Mouse (Mus musculus) limb, embryonic 10.5 days (tissue): ENCODE measurements around the gene 1700018F24Rik. TPM values are rescaled to one million over a fixed set of nuclear protein-coding genes. Genes with fewer than 3 reads are reported as not detected.
"Not testable (repeated sequence)": the region's sequence is repeated elsewhere in the genome, so short reads cannot be mapped to it uniquely, and the experiment has no call there.

ENCODE experiments used
- DNase-seq: peaks from one replicate; pipeline ENCODE4 v3.0.0-alpha.2; 2017; ENCODE audit warnings: low spot score
- H3K27ac ChIP-seq: fragments of 300-500 bp; sonication (generic); 2 replicates; pipeline ENCODE4 v1.5.1; 2016; ENCODE audit warnings: mild to moderate bottlenecking
- H3K27me3 ChIP-seq: fragments of 300-500 bp; sonication (generic); 2 replicates; pipeline ENCODE4 v1.6.1; 2016; ENCODE audit warnings: low read depth, mild to moderate bottlenecking; ENCODE audit not compliant: poor library complexity, severe bottlenecking
- H3K36me3 ChIP-seq: fragments of 300-500 bp; sonication (generic); 2 replicates; pipeline ENCODE4 v1.6.1; 2016; ENCODE audit warnings: mild to moderate bottlenecking, moderate library complexity
- H3K4me1 ChIP-seq: fragments of 300-500 bp; sonication (generic); 2 replicates; pipeline ENCODE4 v1.6.1; 2016
- H3K4me3 ChIP-seq: fragments of 300-500 bp; sonication (generic); 2 replicates; pipeline ENCODE4 v1.5.1; 2016; ENCODE audit warnings: mild to moderate bottlenecking, moderate library complexity
- H3K9me3 ChIP-seq: fragments of 300-500 bp; sonication (generic); replicated peaks from 2 replicates; pipeline ENCODE4 v1.6.1; 2016; ENCODE audit warnings: mild to moderate bottlenecking
- WGBS: fragments of 180-500 bp; shearing (Covaris S2); methylation state at CpG from one replicate; pipeline ENCODE4 v1.1.7; 2016; 5-methylcytosine and 5-hydroxymethylcytosine counted together
- polyA plus RNA-seq: library from polyadenylated mRNA; unstranded; fragments of >200 nt; fragmentation: Nextera tagmentation; extraction: Ambion mirVana; gene quantifications from 2 replicates; pipeline ENCODE4 v1.2.1, GENCODE M21; 2016

Gene 1700018F24Rik
- polyA plus RNA-seq, 1 experiment from 2014 or later, result not detected

GRCm38 (mm10) chr5:145057907-145058306, 15.1 kb downstream of the 1700018F24Rik start:
- Histone ChIP-seq H3K9me3 (no peaks in the 10 kb centered on the region), H3K27ac (no peak overlapping the region), H3K36me3 (no peaks in the 10 kb centered on the region), H3K27me3 (no peaks in the 10 kb centered on the region), H3K4me3 (no peak overlapping the region), H3K4me1 (no peaks in the 10 kb centered on the region)
- WGBS, result 87% methylated on average over 8 of the region's 8 CpGs
- no peak for DNase-seq

- WGBS, result 90% methylated on average over 7 of the region's 7 CpGs
Observed at GRCm38 (mm10) chr5:145058722-145059121, 15.9 kb downstream of the 1700018F24Rik start.

GRCm38 (mm10) chr5:145059524-145059923, 16.7 kb downstream of the 1700018F24Rik start:
- Histone ChIP-seq H3K4me1 (no peaks in the 10 kb centered on the region), H3K36me3 (no peaks in the 10 kb centered on the region), H3K27me3 (no peaks in the 10 kb centered on the region), H3K9me3 (no peaks in the 10 kb centered on the region), H3K4me3 (no peak overlapping the region), H3K27ac (no peak overlapping the region)
- no peak for DNase-seq
- WGBS, result 86% methylated on average over 2 of the region's 2 CpGs

More at GRCm38 (mm10) chr5:145058722-145059121, 15.9 kb downstream of the 1700018F24Rik start:
- Histone ChIP-seq H3K4me3 (no peak overlapping the region), H3K36me3 (no peaks in the 10 kb centered on the region), H3K9me3 (no peaks in the 10 kb centered on the region), H3K27ac (no peak overlapping the region), H3K27me3 (no peaks in the 10 kb centered on the region), H3K4me1 (no peaks in the 10 kb centered on the region)
- no peak for DNase-seq

GRCm38 (mm10) chr5:145064765-145065340, 22.1 kb downstream of the 1700018F24Rik start:
- H3K27ac ChIP-seq, result no peak overlapping the region
- WGBS, result 94% methylated on average over 1 of the region's 1 CpGs
- no peaks in the 10 kb centered on the region for H3K27me3 ChIP-seq
- no peak overlapping the region for H3K4me3 ChIP-seq
- no peak for DNase-seq
- H3K36me3 ChIP-seq, result no peaks in the 10 kb centered on the region
- H3K4me1 ChIP-seq, result no peaks in the 10 kb centered on the region
- H3K9me3 ChIP-seq, result no peaks in the 10 kb centered on the region

GRCm38 (mm10) chr5:145068863-145069262, 26.1 kb downstream of the 1700018F24Rik start:
- Histone ChIP-seq H3K27me3 (no peaks in the 10 kb centered on the region), H3K36me3 (no peaks in the 10 kb centered on the region), H3K9me3 (no peaks in the 10 kb centered on the region), H3K4me3 (no peak overlapping the region), H3K27ac (no peak overlapping the region), H3K4me1 (no peaks in the 10 kb centered on the region)
- DNase-seq, result no peak
- 65% methylated on average over 3 of the region's 3 CpGs for WGBS

- no peaks in the 10 kb centered on the region for H3K36me3 ChIP-seq
- no peak overlapping the region for H3K4me3 ChIP-seq
- H3K9me3 ChIP-seq, result no peaks in the 10 kb centered on the region
- peak; percentile 78 for DNase-seq
- H3K27ac ChIP-seq, result no peak overlapping the region
- H3K4me1 ChIP-seq, result no peaks in the 10 kb centered on the region
- under 1% methylated on average over 5 of the region's 5 CpGs for WGBS
- no peaks in the 10 kb centered on the region for H3K27me3 ChIP-seq
Observed at GRCm38 (mm10) chr5:145069707-145070106, 26.9 kb downstream of the 1700018F24Rik start.

- no peaks in the 10 kb centered on the region for H3K36me3 ChIP-seq
- 52% methylated on average over 6 of the region's 6 CpGs for WGBS
- no peak for DNase-seq
- no peak overlapping the region for H3K27ac ChIP-seq
- no peak overlapping the region for H3K4me3 ChIP-seq
- H3K9me3 ChIP-seq, result no peaks in the 10 kb centered on the region
- no peaks in the 10 kb centered on the region for H3K27me3 ChIP-seq
- no peaks in the 10 kb centered on the region for H3K4me1 ChIP-seq
Observed at GRCm38 (mm10) chr5:145071342-145071741, 28.6 kb downstream of the 1700018F24Rik start.

GRCm38 (mm10) chr5:145075081-145075480, 32.3 kb downstream of the 1700018F24Rik start:
- WGBS, result 61% methylated on average over 3 of the region's 3 CpGs
- no peaks in the 10 kb centered on the region for H3K9me3 ChIP-seq

GRCm38 (mm10) chr5:145081866-145082613, 39.2 kb downstream of the 1700018F24Rik start:
- Histone ChIP-seq H3K36me3 (peaks cover 17% of the 10 kb centered on the region), H3K4me3 (no peak overlapping the region), H3K27me3 (no peaks in the 10 kb centered on the region), H3K27ac (no peak overlapping the region), H3K9me3 (no peaks in the 10 kb centered on the region), H3K4me1 (peaks cover 12% of the 10 kb centered on the region)
- WGBS, result 91% methylated on average over 10 of the region's 10 CpGs
- DNase-seq, result no peak

More at GRCm38 (mm10) chr5:145075081-145075480, 32.3 kb downstream of the 1700018F24Rik start:
- no peaks in the 10 kb centered on the region for H3K4me1 ChIP-seq
- DNase-seq, result no peak
- no peak overlapping the region for H3K27ac ChIP-seq
- H3K4me3 ChIP-seq, result no peak overlapping the region
- H3K27me3 ChIP-seq, result no peaks in the 10 kb centered on the region
- no peaks in the 10 kb centered on the region for H3K36me3 ChIP-seq

- not testable (repeated sequence) for H3K9me3 ChIP-seq, DNase-seq, H3K27me3 ChIP-seq
- 56% methylated on average over 6 of the region's 6 CpGs for WGBS
- Histone ChIP-seq H3K4me1 (peaks cover 12% of the 10 kb centered on the region), H3K27ac (peak overlapping the region; percentile 87), H3K36me3 (peaks cover 24% of the 10 kb centered on the region), H3K4me3 (peak overlapping the region; percentile 85)
Observed at GRCm38 (mm10) chr5:145083201-145083600, 40.4 kb downstream of the 1700018F24Rik start.

GRCm38 (mm10) chr5:145083632-145084451, 41.1 kb downstream of the 1700018F24Rik start, which contains the start of the genes Arpc1a and Kpna7:
Gene Arpc1a (plus strand): TSS chr5:145083830.
Gene Kpna7 (minus strand): TSS chr5:145084030.
- Histone ChIP-seq H3K36me3 (peaks cover 30% of the 10 kb centered on the region), H3K4me1 (peaks cover 12% of the 10 kb centered on the region), H3K4me3 (peak within 1 kb of the TSS; percentile 85), H3K27ac (peak within 1 kb of the TSS; percentile 87), H3K27me3 (no peaks in the 10 kb centered on the region), H3K9me3 (no peaks in the 10 kb centered on the region)
- WGBS, result under 1% methylated on average over 54 of the region's 54 CpGs
- peak; percentile 98 for DNase-seq

GRCm38 (mm10) chr5:145084822-145085221, 42.0 kb downstream of the 1700018F24Rik start:
- Histone ChIP-seq H3K36me3 (peaks cover 34% of the 10 kb centered on the region), H3K9me3 (no peaks in the 10 kb centered on the region), H3K27ac (no peak overlapping the region), H3K4me1 (peaks cover 12% of the 10 kb centered on the region), H3K4me3 (peak overlapping the region; percentile 85), H3K27me3 (no peaks in the 10 kb centered on the region)
- DNase-seq, result no peak
- WGBS, result 84% methylated on average over 2 of the region's 2 CpGs
